Mouse (Mus musculus) liver, postnatal 0 days (tissue): Measurements from ENCODE around the gene Bdp1.
A peak's percentile ranks its signal among the peaks of the same experiment; 100 is the strongest.

Source experiments
- CTCF ChIP-seq: sonication (generic); IDR thresholded peaks from 2 replicates; pipeline ENCODE4 v1.5.1; 2016; ENCODE audit warnings: antibody characterized with exemption, low read depth
- EP300 ChIP-seq: IDR thresholded peaks from 2 replicates; pipeline ENCODE4 v1.6.1; 2016; ENCODE audit warnings: antibody characterized with exemption, low read depth, mild to moderate bottlenecking

DNA sequence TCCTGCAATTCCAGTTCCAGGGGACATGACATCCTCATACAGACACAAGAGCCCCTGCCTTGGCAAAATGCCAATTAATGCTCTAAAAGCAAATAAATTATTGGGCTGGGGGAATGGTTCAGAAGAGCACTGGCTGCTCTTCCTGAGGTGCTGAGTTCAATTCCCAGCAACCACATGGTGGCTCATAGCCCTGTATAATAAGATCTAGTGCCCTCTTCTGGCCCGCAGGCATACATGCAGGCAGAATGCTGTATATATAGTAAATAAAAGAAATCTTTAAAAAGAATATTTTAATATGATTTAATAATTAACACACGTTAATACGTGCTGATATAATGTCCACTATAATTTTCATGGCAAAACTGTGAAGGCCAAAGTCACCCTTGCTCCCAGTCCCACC, 105.8 kb downstream of the Bdp1 start:
- TF ChIP-seq EP300 (no peak), CTCF (peak; percentile 30; the same call in 1 of the 2 replicates)
